Mouse (Mus musculus) heart, postnatal 0 days (tissue): ENCODE results near the gene Vtn. TPM values are rescaled to one million over a fixed set of nuclear protein-coding genes. Genes with fewer than 3 reads are reported as not detected.

Source experiments
- ATAC-seq: fragments of 200-750 bp; cut with Nextera tagmentation; 2 replicates; pipeline ENCODE4 v1.8.0; 2017; ENCODE audit warnings: low read depth, moderate number of reproducible peaks, moderate library complexity; ENCODE audit not compliant: insufficient read depth
- DNase-seq: peaks from one replicate; pipeline ENCODE4 v3.0.0-alpha.2; 2016; ENCODE audit warnings: low spot score
- H3K27ac ChIP-seq: fragments of 300-500 bp; sonication (generic); 2 replicates; pipeline ENCODE4 v1.5.1; 2014; ENCODE audit warnings: low read depth, mild to moderate bottlenecking
- H3K27me3 ChIP-seq: fragments of 300-500 bp; sonication (generic); 2 replicates; pipeline ENCODE4 v1.6.1; 2014; ENCODE audit warnings: low read length, mixed read lengths; ENCODE audit not compliant: control insufficient read depth, insufficient read depth
- H3K36me3 ChIP-seq: fragments of 300-500 bp; sonication (generic); replicated peaks from 2 replicates; pipeline ENCODE4 v1.6.1; 2014; ENCODE audit warnings: low read length, mixed read lengths; ENCODE audit not compliant: control insufficient read depth, insufficient read depth
- H3K4me1 ChIP-seq: fragments of 300-500 bp; sonication (generic); 2 replicates; pipeline ENCODE4 v1.6.1; 2014; ENCODE audit warnings: antibody characterized with exemption; ENCODE audit not compliant: control insufficient read depth, insufficient read depth
- H3K4me2 ChIP-seq: fragments of 300-500 bp; sonication (generic); 2 replicates; pipeline ENCODE4 v1.6.1; 2014; ENCODE audit warnings: low read depth, mild to moderate bottlenecking, low read length, moderate library complexity
- H3K4me3 ChIP-seq: fragments of 300-500 bp; sonication (generic); 2 replicates; pipeline ENCODE4 v1.5.1; 2014; ENCODE audit warnings: low read depth, low read length
- H3K9ac ChIP-seq: fragments of 300-500 bp; sonication (generic); replicated peaks from 2 replicates; pipeline ENCODE4 v1.6.1; 2014; ENCODE audit warnings: low read depth, low read length, mixed read lengths
- H3K9me3 ChIP-seq: fragments of 300-500 bp; sonication (generic); replicated peaks from 2 replicates; pipeline ENCODE4 v1.6.1; 2016; ENCODE audit warnings: low read length; ENCODE audit not compliant: control insufficient read depth
- CTCF ChIP-seq: IDR thresholded peaks from 2 replicates; pipeline ENCODE4 v1.5.1; 2016; ENCODE audit warnings: antibody characterized with exemption, control low read depth, low read depth
- EP300 ChIP-seq: IDR thresholded peaks from 2 replicates; pipeline ENCODE4 v1.6.1; 2016; ENCODE audit warnings: antibody characterized with exemption, low read depth
- WGBS: fragments of 180-500 bp; shearing (Covaris S2); extraction: QIAGEN DNeasy Blood & Tissue Kit; methylation state at CpG from one replicate; pipeline ENCODE4 v1.1.7; 2014; 5-methylcytosine and 5-hydroxymethylcytosine counted together
- polyA plus RNA-seq: library from polyadenylated mRNA; unstranded; fragments of >200 nt; fragmentation: Nextera tagmentation; extraction: Ambion mirVana; gene quantifications from 2 replicates; pipeline ENCODE4 v1.2.1, GENCODE M21; 2015
- total RNA-seq: library from RNA; depleted of rRNA; stranded (reverse); fragments of >200 nt; gene quantifications from 2 replicates; pipeline ENCODE4 v1.2.3, GENCODE M21; 2014; ENCODE audit warnings: low replicate concordance

Vtn gene
- total and polyA plus RNA-seq, 2 experiments from 2014 or later = 0.73 to 2.7 TPM

DNA sequence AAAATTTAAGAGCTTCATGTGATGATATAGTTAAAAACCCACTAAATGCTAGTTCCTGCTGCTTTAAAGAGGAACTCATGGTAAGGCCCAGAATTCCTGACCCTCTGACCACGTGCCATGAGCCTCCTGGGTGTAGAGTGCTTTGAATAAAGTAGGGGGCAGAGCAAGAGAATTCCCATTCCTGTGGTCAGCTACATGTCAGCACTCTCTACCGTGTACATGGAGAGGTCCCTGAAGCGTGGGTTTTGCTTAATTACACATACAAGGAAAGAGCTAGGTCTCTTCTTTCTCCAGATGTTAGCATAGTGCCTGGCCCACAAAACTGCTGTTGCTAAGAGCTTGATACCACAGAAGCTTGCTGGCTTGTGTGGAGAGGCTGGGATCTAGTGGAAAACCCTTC is 6.5 kb downstream of the Vtn start:
- Histone ChIP-seq H3K9me3 (no peaks in the 10 kb centered on the region), H3K4me2 (no peak overlapping the region), H3K4me1 (no peaks in the 10 kb centered on the region), H3K27ac (no peak overlapping the region), H3K36me3 (peaks cover 28% of the 10 kb centered on the region), H3K27me3 (peaks cover 10% of the 10 kb centered on the region), H3K4me3 (no peak overlapping the region), H3K9ac (no peak overlapping the region)
- DNase-seq (no peak), ATAC-seq (no peak)
- WGBS = 79% methylated on average over 3 of the region's 3 CpGs
- no peak for TF ChIP-seq EP300
- TF ChIP-seq CTCF = no peak

DNA sequence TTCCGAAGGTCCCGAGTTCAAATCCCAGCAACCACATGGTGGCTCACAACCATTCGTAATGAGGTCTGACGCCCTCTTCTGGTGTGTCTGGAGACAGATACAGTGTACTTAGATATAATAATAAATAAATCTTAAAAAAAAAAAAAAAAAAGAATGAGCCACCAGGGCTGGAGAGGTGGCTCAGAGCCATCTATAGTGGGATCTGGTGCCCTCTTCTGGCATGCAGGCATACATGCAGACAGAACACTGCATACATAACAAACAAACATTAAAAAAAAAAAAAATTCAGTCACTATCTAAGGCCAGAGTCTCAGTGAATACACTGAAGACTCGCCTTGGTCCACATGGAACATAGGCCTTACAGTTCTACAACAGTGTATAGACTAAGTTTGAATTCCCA is 10.3 kb downstream of the Vtn start:
- peaks cover 32% of the 10 kb centered on the region for H3K36me3 ChIP-seq
- no peaks in the 10 kb centered on the region for H3K27me3 ChIP-seq
- DNase-seq (peak; percentile 16), ATAC-seq (no peak)
- 82% methylated on average over 5 of the region's 5 CpGs for WGBS
- no peak overlapping the region for H3K27ac ChIP-seq
- H3K4me1 ChIP-seq = peaks cover 15% of the 10 kb centered on the region
- no peak overlapping the region for H3K9ac ChIP-seq
- no peak overlapping the region for H3K4me3 ChIP-seq
- TF ChIP-seq EP300 (no peak), CTCF (peak; percentile 34)
- no peak overlapping the region for H3K4me2 ChIP-seq
- no peaks in the 10 kb centered on the region for H3K9me3 ChIP-seq

DNA sequence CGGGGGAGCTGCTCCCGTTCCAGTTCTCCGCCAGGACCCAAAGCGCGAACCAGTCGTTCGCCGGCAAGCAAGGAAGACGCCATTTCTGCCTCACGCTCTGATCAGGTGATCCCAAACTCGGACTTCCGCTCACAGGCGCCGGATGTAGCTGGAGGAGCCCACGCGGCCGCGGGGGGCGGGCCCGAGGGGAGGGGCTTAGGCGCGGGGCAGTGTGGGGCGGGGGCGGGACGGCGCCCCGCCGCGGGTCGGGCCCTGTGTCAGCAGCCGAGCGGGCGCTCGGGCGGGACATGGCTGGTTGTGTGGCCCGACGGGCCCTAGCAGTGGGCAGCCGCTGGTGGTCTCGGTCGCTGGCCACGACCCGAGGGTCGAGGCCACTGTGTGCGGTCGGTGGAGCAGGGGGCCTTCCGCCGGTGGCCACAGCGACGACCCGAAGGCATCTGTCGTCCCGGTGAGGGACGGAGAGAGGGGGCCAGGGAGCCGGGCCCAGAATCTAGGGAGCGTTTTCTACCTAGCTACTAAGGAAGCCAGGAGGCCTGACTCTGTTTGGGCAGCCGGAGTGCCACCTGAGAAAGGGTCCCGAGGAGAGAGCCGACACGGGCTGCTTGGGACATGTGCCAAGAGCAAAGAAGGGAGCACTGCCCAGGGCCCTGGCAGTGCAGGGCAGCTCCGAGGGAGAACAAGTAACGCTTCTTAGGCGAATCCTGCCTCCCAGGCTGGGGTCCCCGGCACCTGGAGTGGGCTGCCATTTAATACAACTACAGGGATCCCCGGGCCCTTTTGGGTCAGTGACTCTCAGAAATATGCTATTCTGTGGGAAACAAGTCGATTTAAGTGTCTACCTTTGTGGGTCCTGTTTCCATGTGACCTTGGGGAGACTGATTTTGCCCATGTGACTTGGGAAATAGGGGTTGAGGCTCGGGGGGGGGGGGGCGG is 13.4 kb downstream of the Vtn start, which contains the start of the genes Tmem199 and Poldip2:
TSS of gene Tmem199 (minus strand) at position 148 of the 933 bp plus-strand sequence.
TSS of gene Poldip2 (plus strand) at position 169 of the 933 bp plus-strand sequence.
- peak; percentile 99 for ATAC-seq
- H3K27ac ChIP-seq = peak within 1 kb of the TSS; percentile 87
- H3K4me2 ChIP-seq = peak within 1 kb of the TSS; percentile 84
- H3K36me3 ChIP-seq = peaks cover 50% of the 10 kb centered on the region
- TF ChIP-seq CTCF (no peak), EP300 (0 out of 2 replicates have a peak, but pooled peaks have one; percentile 33)
- peak within 1 kb of the TSS; percentile 87 for H3K4me3 ChIP-seq
- H3K4me1 ChIP-seq = peaks cover 15% of the 10 kb centered on the region
- H3K9me3 ChIP-seq = no peaks in the 10 kb centered on the region
- no peaks in the 10 kb centered on the region for H3K27me3 ChIP-seq
- peak within 1 kb of the TSS; percentile 91 for H3K9ac ChIP-seq
- peak; percentile 92 for DNase-seq
- WGBS = under 1% methylated on average over 65 of the region's 67 CpGs

DNA sequence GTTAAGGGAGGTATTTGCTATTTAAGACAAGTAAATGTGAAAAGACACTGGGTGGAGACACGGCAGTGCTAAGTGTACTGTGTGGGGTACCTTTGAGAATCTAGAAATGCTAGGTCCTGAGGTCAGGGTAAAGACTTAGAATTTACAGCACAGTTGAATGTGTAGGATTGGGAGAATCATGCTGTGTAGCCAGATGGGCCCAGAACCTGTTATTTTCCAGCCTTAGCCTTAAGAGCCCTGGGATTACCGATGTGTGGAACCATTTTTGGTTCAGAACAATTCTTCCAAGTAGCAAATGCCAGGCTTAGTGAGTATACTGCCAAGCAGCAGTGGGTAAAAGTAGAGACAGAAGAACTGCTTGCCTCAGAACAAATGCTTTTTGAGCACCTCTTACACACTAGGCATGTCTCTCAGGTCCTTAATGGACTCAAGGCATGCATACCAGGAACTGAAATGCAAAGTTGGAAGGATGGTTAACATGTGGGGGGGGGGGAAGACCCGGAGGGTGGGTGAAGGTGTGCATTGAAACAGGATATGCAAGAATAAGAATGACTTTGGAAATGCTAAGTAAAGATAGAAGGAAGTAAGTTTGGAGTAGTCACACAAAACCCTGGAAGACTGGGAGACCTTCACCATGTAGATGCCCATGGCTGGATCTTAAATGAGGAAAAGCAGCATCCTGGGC is 14.4 kb downstream of the Vtn start:
- Histone ChIP-seq H3K27me3 (no peaks in the 10 kb centered on the region), H3K9ac (0 out of 2 replicates have a peak overlapping the region, but pooled peaks have one; percentile 91), H3K27ac (no peak overlapping the region), H3K36me3 (peaks cover 50% of the 10 kb centered on the region), H3K9me3 (no peaks in the 10 kb centered on the region), H3K4me1 (peaks cover 15% of the 10 kb centered on the region), H3K4me3 (peak overlapping the region; percentile 87), H3K4me2 (peak overlapping the region; percentile 84)
- WGBS = 68% methylated on average over 3 of the region's 3 CpGs
- ATAC-seq = no peak
- TF ChIP-seq CTCF (no peak), EP300 (no peak)
- DNase-seq = no peak

DNA sequence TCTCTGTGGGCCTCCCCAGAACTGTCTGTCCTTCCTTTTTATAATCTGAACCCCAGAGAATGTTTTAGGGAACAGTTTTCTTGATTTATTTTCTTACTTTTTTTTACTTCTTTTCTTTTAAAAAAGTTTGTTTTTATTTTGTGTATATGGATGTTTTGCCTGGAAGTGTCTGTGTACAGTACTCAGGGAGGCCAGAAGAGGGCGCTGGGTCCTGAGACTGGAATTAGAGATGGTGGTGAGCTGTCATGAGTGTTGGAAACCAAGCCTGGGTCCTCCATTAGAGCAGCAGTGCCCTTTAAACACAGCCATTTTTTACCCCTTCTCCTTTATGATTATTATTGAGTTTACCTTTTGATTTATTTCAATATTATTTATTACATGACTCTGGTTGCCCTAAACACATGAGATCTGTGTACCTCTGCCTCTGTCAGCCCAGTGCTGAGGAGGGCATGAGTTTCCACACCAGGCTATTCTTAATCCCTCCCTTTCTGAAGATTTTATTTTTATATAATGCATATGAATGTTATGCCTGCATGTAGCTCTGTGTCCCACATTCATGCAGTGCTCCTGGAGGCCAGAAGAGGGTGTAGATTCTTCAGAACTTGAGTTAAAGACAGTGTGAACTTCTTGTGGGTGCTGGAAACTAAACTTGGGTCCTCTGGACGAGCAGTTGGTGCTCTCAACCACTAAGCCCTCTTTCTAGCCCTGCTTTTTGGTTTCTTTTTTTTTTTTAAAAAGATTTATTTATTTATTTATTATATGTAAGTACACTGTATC is 16.8 kb downstream of the Vtn start:
- H3K4me2 ChIP-seq = no peak overlapping the region
- WGBS = 62% methylated on average over 2 of the region's 2 CpGs
- no peak overlapping the region for H3K4me3 ChIP-seq
- H3K27ac ChIP-seq = no peak overlapping the region
- ATAC-seq (no peak), DNase-seq (no peak)
- TF ChIP-seq CTCF (peak; percentile 27), EP300 (no peak)
- H3K9ac ChIP-seq = no peak overlapping the region
- H3K4me1 ChIP-seq = peaks cover 15% of the 10 kb centered on the region
- H3K36me3 ChIP-seq = peaks cover 64% of the 10 kb centered on the region
- H3K27me3 ChIP-seq = no peaks in the 10 kb centered on the region
- no peaks in the 10 kb centered on the region for H3K9me3 ChIP-seq
